Mouse (Mus musculus): ENCODE data around the gene Cage1. TPM values are rescaled to one million over a fixed set of nuclear protein-coding genes. Genes with fewer than 3 reads are reported as not detected.

The Cage1 gene
- polyA plus RNA-seq, 1 experiment, result 0.06 TPM

- 11% methylated on average over 7 of the region's 7 CpGs for WGBS
- Histone ChIP-seq H3K4me3 (ENCODE audit: extremely low read depth, insufficient read depth, insufficient read length) (peak overlapping the region; percentile 58; the same call in 1 of the 2 replicates), H3K27ac (ENCODE audit: insufficient read depth, low read length) (no peak overlapping the region), H3K36me3 (ENCODE audit: control insufficient read depth, insufficient read depth, low read length) (peaks cover 12% of the 10 kb centered on the region), H3K27me3 (ENCODE audit: control insufficient read depth, insufficient read depth, low read length) (no peaks in the 10 kb centered on the region), H3K4me1 (ENCODE audit: control insufficient read depth, insufficient read depth, insufficient read length) (peaks cover 5% of the 10 kb centered on the region; the same call in 1 of the 2 replicates)
- TF ChIP-seq CTCF (IDR thresholded peaks at IDR 0.05; ENCODE audit: extremely low read depth, insufficient read depth, insufficient read length, insufficient replicate concordance), result no peak
- no peak for TF ChIP-seq POLR2A (IDR thresholded peaks at IDR 0.05; ENCODE audit: low read depth, low read length)
- DNase-seq (ENCODE audit: low read depth in 1 of 2, low spot score in 2 of 2), result no peak
Observed at GRCm38 (mm10) chr13:37994405-37994749, 42.5 kb downstream of the Cage1 start.

GRCm38 (mm10) chr13:37993704-37994404, 43.0 kb downstream of the Cage1 start, which contains the start of gene Ssr1:
TSS of gene Ssr1 (minus strand) at chr13:37994217.
- Histone ChIP-seq H3K27me3 (ENCODE audit: control insufficient read depth, insufficient read depth, low read length) (no peaks in the 10 kb centered on the region), H3K4me1 (ENCODE audit: control insufficient read depth, insufficient read depth, insufficient read length) (peaks cover 5% of the 10 kb centered on the region; the same call in 1 of the 2 replicates), H3K36me3 (ENCODE audit: control insufficient read depth, insufficient read depth, low read length) (peaks cover 16% of the 10 kb centered on the region), H3K27ac (ENCODE audit: insufficient read depth, low read length) (peak within 1 kb of the TSS; percentile 80), H3K4me3 (ENCODE audit: extremely low read depth, insufficient read depth, insufficient read length) (peak within 1 kb of the TSS; percentile 100)
- DNase-seq (ENCODE audit: low read depth in 1 of 2, low spot score in 2 of 2), result peak; percentile 84 to 97
- TF ChIP-seq POLR2A (IDR thresholded peaks at IDR 0.05; ENCODE audit: low read depth, low read length), result peak; percentile 63
- TF ChIP-seq CTCF (IDR thresholded peaks at IDR 0.05; ENCODE audit: extremely low read depth, insufficient read depth, insufficient read length, insufficient replicate concordance), result no peak
- WGBS, result under 1% methylated on average over 87 of the region's 89 CpGs

- DNase-seq (ENCODE audit: low read depth in 1 of 2, low spot score in 2 of 2), result no peak
- H3K4me1 ChIP-seq (ENCODE audit: control insufficient read depth, insufficient read depth, insufficient read length), result peaks cover 5% of the 10 kb centered on the region; the same call in 1 of the 2 replicates
- peak overlapping the region; percentile 80; the same call in 1 of the 2 replicates for H3K27ac ChIP-seq (ENCODE audit: insufficient read depth, low read length)
- peaks cover 19% of the 10 kb centered on the region for H3K36me3 ChIP-seq (ENCODE audit: control insufficient read depth, insufficient read depth, low read length)
- TF ChIP-seq POLR2A (IDR thresholded peaks at IDR 0.05; ENCODE audit: low read depth, low read length), result no peak
- 1% methylated on average over 17 of the region's 17 CpGs for WGBS
- H3K27me3 ChIP-seq (ENCODE audit: control insufficient read depth, insufficient read depth, low read length), result no peaks in the 10 kb centered on the region
- peak overlapping the region; percentile 100 for H3K4me3 ChIP-seq (ENCODE audit: extremely low read depth, insufficient read depth, insufficient read length)
Observed at GRCm38 (mm10) chr13:37993376-37993703, 43.5 kb downstream of the Cage1 start.

- WGBS, result 14% methylated on average over 10 of the region's 10 CpGs
- DNase-seq (ENCODE audit: low read depth in 1 of 2, low spot score in 2 of 2), result no peak
- no peak for TF ChIP-seq POLR2A (IDR thresholded peaks at IDR 0.05; ENCODE audit: low read depth, low read length)
- no peak for TF ChIP-seq CTCF (IDR thresholded peaks at IDR 0.05; ENCODE audit: extremely low read depth, insufficient read depth, insufficient read length, insufficient replicate concordance)
- Histone ChIP-seq H3K36me3 (ENCODE audit: control insufficient read depth, insufficient read depth, low read length) (peaks cover 19% of the 10 kb centered on the region), H3K4me1 (ENCODE audit: control insufficient read depth, insufficient read depth, insufficient read length) (peaks cover 5% of the 10 kb centered on the region; the same call in 1 of the 2 replicates), H3K27ac (ENCODE audit: insufficient read depth, low read length) (no peak overlapping the region), H3K4me3 (ENCODE audit: extremely low read depth, insufficient read depth, insufficient read length) (peak overlapping the region; percentile 54), H3K27me3 (ENCODE audit: control insufficient read depth, insufficient read depth, low read length) (no peaks in the 10 kb centered on the region)
Observed at GRCm38 (mm10) chr13:37992638-37993371, 44.1 kb downstream of the Cage1 start.

- no peak for DNase-seq (ENCODE audit: low read depth in 1 of 2, low spot score in 2 of 2)
- Histone ChIP-seq H3K27ac (ENCODE audit: insufficient read depth, low read length) (no peak overlapping the region), H3K4me1 (ENCODE audit: control insufficient read depth, insufficient read depth, insufficient read length) (peaks cover 5% of the 10 kb centered on the region; the same call in 1 of the 2 replicates), H3K4me3 (ENCODE audit: extremely low read depth, insufficient read depth, insufficient read length) (no peak overlapping the region), H3K27me3 (ENCODE audit: control insufficient read depth, insufficient read depth, low read length) (no peaks in the 10 kb centered on the region), H3K36me3 (ENCODE audit: control insufficient read depth, insufficient read depth, low read length) (peaks cover 41% of the 10 kb centered on the region)
- 93% methylated on average over 8 of the region's 8 CpGs for WGBS
- TF ChIP-seq POLR2A (IDR thresholded peaks at IDR 0.05; ENCODE audit: low read depth, low read length) (no peak), CTCF (IDR thresholded peaks at IDR 0.05; ENCODE audit: extremely low read depth, insufficient read depth, insufficient read length, insufficient replicate concordance) (no peak)
Observed at GRCm38 (mm10) chr13:37989701-37990100, 47.2 kb downstream of the Cage1 start.

DNA sequence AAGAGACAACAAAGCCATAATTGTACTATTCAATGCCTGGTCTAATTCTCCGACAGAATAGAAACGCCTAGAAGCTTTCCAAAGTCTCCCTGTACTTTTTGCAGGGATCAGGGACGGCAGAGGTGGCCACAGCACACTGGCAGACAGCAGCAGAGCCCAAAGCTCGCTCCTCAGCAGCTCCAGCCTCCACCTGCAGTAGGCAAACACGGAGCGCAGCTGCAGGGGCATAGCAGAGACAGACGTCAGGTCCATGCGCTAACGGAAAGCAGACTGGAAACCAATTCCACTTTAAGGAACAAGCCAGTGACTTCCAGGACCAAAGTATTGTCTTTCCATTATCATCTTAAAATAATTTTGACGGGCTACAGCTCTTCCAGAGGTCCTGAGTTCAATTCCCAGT, 50.7 kb downstream of the Cage1 start:
- 97% methylated on average over 10 of the region's 10 CpGs for WGBS
- Histone ChIP-seq H3K36me3 (ENCODE audit: control insufficient read depth, insufficient read depth, low read length) (peaks cover 57% of the 10 kb centered on the region), H3K27ac (ENCODE audit: insufficient read depth, low read length) (no peak overlapping the region), H3K4me3 (ENCODE audit: extremely low read depth, insufficient read depth, insufficient read length) (no peak overlapping the region), H3K4me1 (ENCODE audit: control insufficient read depth, insufficient read depth, insufficient read length) (no peaks in the 10 kb centered on the region), H3K27me3 (ENCODE audit: control insufficient read depth, insufficient read depth, low read length) (no peaks in the 10 kb centered on the region)
- no peak for TF ChIP-seq CTCF (IDR thresholded peaks at IDR 0.05; ENCODE audit: extremely low read depth, insufficient read depth, insufficient read length, insufficient replicate concordance)
- no peak for TF ChIP-seq POLR2A (IDR thresholded peaks at IDR 0.05; ENCODE audit: low read depth, low read length)
- DNase-seq (ENCODE audit: low read depth in 1 of 2, low spot score in 2 of 2), result no peak

DNA sequence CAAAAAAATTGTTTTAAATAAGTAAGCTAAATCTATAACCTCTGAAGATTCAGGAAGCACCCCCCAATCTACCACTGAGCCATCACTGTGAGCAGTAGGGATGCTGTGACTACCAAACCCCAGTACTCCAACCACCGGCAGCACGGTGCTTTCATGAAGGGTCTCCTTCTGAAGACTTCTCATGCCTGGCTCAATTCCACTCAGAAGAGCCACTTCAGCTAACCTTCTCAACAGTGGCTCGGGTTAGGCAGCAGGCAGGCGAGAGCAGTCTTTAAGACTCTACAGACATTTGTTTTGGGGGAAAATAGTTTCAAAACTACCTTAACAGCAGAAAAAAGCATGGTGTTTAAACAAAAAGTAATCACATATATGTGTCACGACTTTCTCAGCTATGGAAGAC, 55.8 kb downstream of the Cage1 start:
- Histone ChIP-seq H3K27ac (ENCODE audit: insufficient read depth, low read length) (no peak overlapping the region), H3K27me3 (ENCODE audit: control insufficient read depth, insufficient read depth, low read length) (no peaks in the 10 kb centered on the region), H3K36me3 (ENCODE audit: control insufficient read depth, insufficient read depth, low read length) (peaks cover 49% of the 10 kb centered on the region), H3K4me3 (ENCODE audit: extremely low read depth, insufficient read depth, insufficient read length) (no peak overlapping the region), H3K4me1 (ENCODE audit: control insufficient read depth, insufficient read depth, insufficient read length) (no peaks in the 10 kb centered on the region)
- TF ChIP-seq CTCF (IDR thresholded peaks at IDR 0.05; ENCODE audit: extremely low read depth, insufficient read depth, insufficient read length, insufficient replicate concordance), result no peak
- no peak for TF ChIP-seq POLR2A (IDR thresholded peaks at IDR 0.05; ENCODE audit: low read depth, low read length)
- WGBS, result 89% methylated on average over 5 of the region's 5 CpGs
- no peak for DNase-seq (ENCODE audit: low read depth in 1 of 2, low spot score in 2 of 2)

All from spleen, adult 2 months (tissue).